Mouse (Mus musculus) embryonic facial prominence, embryonic 11.5 days (tissue): Measurements from ENCODE around the gene Akr1b8. TPM values are rescaled to one million over a fixed set of nuclear protein-coding genes. Genes with fewer than 3 reads are reported as not detected.
"Not testable (repeated sequence)": the region's sequence is repeated elsewhere in the genome, so short reads cannot be mapped to it uniquely, and the experiment has no call there.

Experiments used
- ATAC-seq: fragments of 200-750 bp; cut with Nextera tagmentation; replicated peaks from 2 replicates; pipeline ENCODE4 v1.8.0; 2017; ENCODE audit warnings: low read depth; ENCODE audit not compliant: insufficient number of reproducible peaks, low FRiP score, low TSS enrichment
- DNase-seq: peaks from one replicate; pipeline ENCODE4 v3.0.0-alpha.2; 2015; ENCODE audit warnings: low spot score
- H3K27ac ChIP-seq: fragments of 300-500 bp; sonication (generic); replicated peaks from 2 replicates; pipeline ENCODE4 v1.5.1; 2014; ENCODE audit warnings: mild to moderate bottlenecking, low read depth, low read length, control low read depth
- H3K27me3 ChIP-seq: fragments of 300-500 bp; sonication (generic); 2 replicates; pipeline ENCODE4 v1.6.1; 2014; ENCODE audit warnings: mild to moderate bottlenecking, low read length, moderate library complexity, mixed read lengths; ENCODE audit not compliant: control insufficient read depth, insufficient read depth
- H3K36me3 ChIP-seq: fragments of 300-500 bp; sonication (generic); replicated peaks from 2 replicates; pipeline ENCODE4 v1.6.1; 2014; ENCODE audit warnings: low read depth, mild to moderate bottlenecking, low read length, moderate library complexity, mixed read lengths; ENCODE audit not compliant: control insufficient read depth, insufficient read depth
- H3K4me1 ChIP-seq: fragments of 300-500 bp; sonication (generic); 2 replicates; pipeline ENCODE4 v1.6.1; 2014; ENCODE audit warnings: low read length, mixed read lengths; ENCODE audit not compliant: control insufficient read depth, insufficient read depth
- H3K4me2 ChIP-seq: fragments of 300-500 bp; sonication (generic); 2 replicates; pipeline ENCODE4 v1.6.1; 2014; ENCODE audit warnings: low read depth, mild to moderate bottlenecking, control low read depth, low read length, moderate library complexity
- H3K4me3 ChIP-seq: fragments of 300-500 bp; sonication (generic); 2 replicates; pipeline ENCODE4 v1.5.1; 2014; ENCODE audit warnings: low read depth, low read length, control low read depth
- H3K9ac ChIP-seq: fragments of 300-500 bp; sonication (generic); replicated peaks from 2 replicates; pipeline ENCODE4 v1.6.1; 2014; ENCODE audit warnings: mild to moderate bottlenecking, control low read depth, low read length
- H3K9me3 ChIP-seq: fragments of 300-500 bp; sonication (generic); replicated peaks from 2 replicates; pipeline ENCODE4 v1.6.1; 2016; ENCODE audit warnings: mild to moderate bottlenecking, low read length, inconsistent platforms, mixed read lengths; ENCODE audit not compliant: control insufficient read depth
- WGBS: fragments of 180-500 bp; shearing (Covaris S2); extraction: QIAGEN DNeasy Blood & Tissue Kit; methylation state at CpG from one replicate; pipeline ENCODE4 v1.1.7; 2014; 5-methylcytosine and 5-hydroxymethylcytosine counted together
- polyA plus RNA-seq: library from polyadenylated mRNA; unstranded; fragments of >200 nt; fragmentation: Nextera tagmentation; extraction: Ambion mirVana; gene quantifications from 2 replicates; pipeline ENCODE4 v1.2.1, GENCODE M21; 2014

The Akr1b8 gene
- polyA plus RNA-seq, 1 experiment from 2014 or later: 20.5 TPM

- ATAC-seq: no peak; the same call in 1 of the 2 replicates
These were observed 17.9 kb downstream of the Akr1b8 start for GRCm38 (mm10) chr6:34371700-34372351.

GRCm38 (mm10) chr6:34373841-34374240 is 19.9 kb downstream of the Akr1b8 start:
- Histone ChIP-seq H3K27ac (no peak overlapping the region), H3K9ac (no peak overlapping the region), H3K36me3 (no peaks in the 10 kb centered on the region), H3K4me2 (no peak overlapping the region), H3K4me1 (no peaks in the 10 kb centered on the region), H3K4me3 (no peak overlapping the region), H3K27me3 (no peaks in the 10 kb centered on the region), H3K9me3 (no peaks in the 10 kb centered on the region)
- ATAC-seq (no peak), DNase-seq (no peak)
- 83% methylated on average over 7 of the region's 7 CpGs for WGBS

More at GRCm38 (mm10) chr6:34371700-34372351, 17.9 kb downstream of the Akr1b8 start:
- no peak overlapping the region for H3K4me2 ChIP-seq
- H3K4me1 ChIP-seq: no peaks in the 10 kb centered on the region
- 31% methylated on average over 18 of the region's 18 CpGs for WGBS
- no peaks in the 10 kb centered on the region for H3K36me3 ChIP-seq
- H3K9ac ChIP-seq: peak overlapping the region; percentile 39; the same call in 1 of the 2 replicates
- H3K9me3 ChIP-seq: no peaks in the 10 kb centered on the region
- H3K27me3 ChIP-seq: no peaks in the 10 kb centered on the region
- H3K4me3 ChIP-seq: no peak overlapping the region
- peak; percentile 92 for DNase-seq
- H3K27ac ChIP-seq: no peak overlapping the region

- H3K27me3 ChIP-seq, H3K27ac ChIP-seq, H3K36me3 ChIP-seq, H3K4me1 ChIP-seq, H3K9ac ChIP-seq, ATAC-seq, H3K9me3 ChIP-seq, DNase-seq, H3K4me3 ChIP-seq, H3K4me2 ChIP-seq: not testable (repeated sequence)
- 83% methylated on average over 5 of the region's 5 CpGs for WGBS
These were observed 22.0 kb downstream of the Akr1b8 start for GRCm38 (mm10) chr6:34375888-34376287.

GRCm38 (mm10) chr6:34383401-34383800 is 29.5 kb downstream of the Akr1b8 start:
- Histone ChIP-seq H3K27me3 (no peaks in the 10 kb centered on the region), H3K9me3 (no peaks in the 10 kb centered on the region), H3K27ac (no peak overlapping the region), H3K9ac (no peak overlapping the region), H3K4me2 (no peak overlapping the region), H3K36me3 (no peaks in the 10 kb centered on the region), H3K4me3 (no peak overlapping the region), H3K4me1 (no peaks in the 10 kb centered on the region)
- DNase-seq (no peak), ATAC-seq (no peak)
- WGBS: 32% methylated on average over 8 of the region's 8 CpGs

GRCm38 (mm10) chr6:34384110-34384661 is 30.3 kb downstream of the Akr1b8 start, which contains the start of gene Akr1b10:
TSS of gene Akr1b10 (plus strand) at chr6:34384218.
- ATAC-seq (no peak; the same call in 1 of the 2 replicates), DNase-seq (peak; percentile 64)
- Histone ChIP-seq H3K27me3 (no peaks in the 10 kb centered on the region), H3K36me3 (no peaks in the 10 kb centered on the region), H3K9ac (peak within 1 kb of the TSS; percentile 40), H3K4me2 (peak within 1 kb of the TSS; percentile 54), H3K9me3 (no peaks in the 10 kb centered on the region), H3K4me3 (peak within 1 kb of the TSS; percentile 33), H3K4me1 (no peaks in the 10 kb centered on the region), H3K27ac (no peak within 1 kb of the TSS)
- under 1% methylated on average over 17 of the region's 17 CpGs for WGBS

GRCm38 (mm10) chr6:34384701-34385370 is 30.9 kb downstream of the Akr1b8 start:
- no peaks in the 10 kb centered on the region for H3K4me1 ChIP-seq
- no peaks in the 10 kb centered on the region for H3K27me3 ChIP-seq
- peak overlapping the region; percentile 22; the same call in 1 of the 2 replicates for H3K9ac ChIP-seq
- DNase-seq (peak; percentile 63), ATAC-seq (peak; percentile 78; the same call in 1 of the 2 replicates)
- peak overlapping the region; percentile 54 for H3K4me2 ChIP-seq
- H3K4me3 ChIP-seq: peak overlapping the region; percentile 33
- H3K27ac ChIP-seq: no peak overlapping the region
- H3K36me3 ChIP-seq: no peaks in the 10 kb centered on the region
- H3K9me3 ChIP-seq: no peaks in the 10 kb centered on the region
- WGBS: 3% methylated on average over 13 of the region's 13 CpGs

GRCm38 (mm10) chr6:34388420-34389156 is 34.7 kb downstream of the Akr1b8 start:
- Histone ChIP-seq H3K27me3 (no peaks in the 10 kb centered on the region), H3K4me3 (no peak overlapping the region), H3K4me1 (no peaks in the 10 kb centered on the region), H3K4me2 (no peak overlapping the region), H3K36me3 (no peaks in the 10 kb centered on the region), H3K9ac (no peak overlapping the region), H3K27ac (no peak overlapping the region), H3K9me3 (no peaks in the 10 kb centered on the region)
- no peak for ATAC-seq
- DNase-seq: no peak
- WGBS: 86% methylated on average over 4 of the region's 4 CpGs
